Mouse (Mus musculus): Measurements from ENCODE around the gene Cxxc4. TPM values are rescaled to one million over a fixed set of nuclear protein-coding genes. Genes with fewer than 3 reads are reported as not detected.
"Not testable (repeated sequence)": the region's sequence is repeated elsewhere in the genome, so short reads cannot be mapped to it uniquely, and the experiment has no call there.

Gene Cxxc4
- total RNA-seq (2021), result 10 to 100 TPM; 18.5 to 24.1 TPM
- long read RNA-seq, experiment 1, full-length matches to known transcripts, result 1 of 6 reads
- long read RNA-seq, experiment 1, partial matches to known transcripts, result 3 of 6 reads
- long read RNA-seq, experiment 1, other reads (novel, unspliced or antisense), result 2 of 6 reads
- long read RNA-seq, experiment 2, full-length matches to known transcripts, result 1 of 7 reads
- long read RNA-seq, experiment 2, partial matches to known transcripts, result 4 of 7 reads
- long read RNA-seq, experiment 2, other reads (novel, unspliced or antisense), result 2 of 7 reads

- peak in 1 of 2 experiments; percentile 16 for DNase-seq (ENCODE audit: low spot score in 2 of 2)
Observed at GRCm38 (mm10) chr3:134236414-134237112, at the start of gene Cxxc4. TSS of gene Cxxc4 (plus strand) at chr3:134236484.

- DNase-seq (ENCODE audit: low spot score in 2 of 2), result no peak
Observed at GRCm38 (mm10) chr3:134188979-134189946, 47.0 kb upstream of the Cxxc4 start.

GRCm38 (mm10) chr3:134190046-134190445, 46.2 kb upstream of the Cxxc4 start:
- DNase-seq (ENCODE audit: low spot score in 2 of 2), result peak in 1 of 2 experiments; percentile 17

- no peak for DNase-seq (ENCODE audit: low spot score in 2 of 2)
Observed at GRCm38 (mm10) chr3:134199892-134200291, 36.4 kb upstream of the Cxxc4 start.

GRCm38 (mm10) chr3:134206624-134207023, 29.7 kb upstream of the Cxxc4 start:
- DNase-seq (ENCODE audit: low spot score in 2 of 2), result no peak

- no peak for DNase-seq (ENCODE audit: low spot score in 2 of 2)
Observed at GRCm38 (mm10) chr3:134210950-134211349, 25.3 kb upstream of the Cxxc4 start.

GRCm38 (mm10) chr3:134219881-134220280, 16.4 kb upstream of the Cxxc4 start:
- not testable (repeated sequence) for DNase-seq (ENCODE audit: low spot score in 2 of 2)

- DNase-seq (ENCODE audit: low spot score in 2 of 2), result no peak
Observed at GRCm38 (mm10) chr3:134221002-134221401, 15.3 kb upstream of the Cxxc4 start.

GRCm38 (mm10) chr3:134222593-134222992, 13.7 kb upstream of the Cxxc4 start:
- no peak for DNase-seq (ENCODE audit: low spot score in 2 of 2)

GRCm38 (mm10) chr3:134223956-134224355, 12.3 kb upstream of the Cxxc4 start:
- no peak for DNase-seq (ENCODE audit: low spot score in 2 of 2)

- no peak for DNase-seq (ENCODE audit: low spot score in 2 of 2)
Observed at GRCm38 (mm10) chr3:134225928-134226327, 10.4 kb upstream of the Cxxc4 start.

GRCm38 (mm10) chr3:134232753-134233152, 3.5 kb upstream of the Cxxc4 start:
- DNase-seq (ENCODE audit: low spot score in 2 of 2), result no peak

- peak; percentile 54 to 69 for DNase-seq (ENCODE audit: low spot score in 2 of 2)
Observed at GRCm38 (mm10) chr3:134235491-134236413, 532 bp upstream of the Cxxc4 start.

GRCm38 (mm10) chr3:134237113-134237805, 975 bp downstream of the Cxxc4 start:
- no peak for DNase-seq (ENCODE audit: low spot score in 2 of 2)

GRCm38 (mm10) chr3:134238621-134239310, 2.5 kb downstream of the Cxxc4 start:
- DNase-seq (ENCODE audit: low spot score in 2 of 2), result peak in 1 of 2 experiments; percentile 18

GRCm38 (mm10) chr3:134239321-134239970, 3.2 kb downstream of the Cxxc4 start:
- peak; percentile 62 to 72 for DNase-seq (ENCODE audit: low spot score in 2 of 2)

GRCm38 (mm10) chr3:134239971-134240717, 3.9 kb downstream of the Cxxc4 start:
- DNase-seq (ENCODE audit: low spot score in 2 of 2), result peak; percentile 71 to 77

- no peak for DNase-seq (ENCODE audit: low spot score in 2 of 2)
Observed at GRCm38 (mm10) chr3:134240718-134241025, 4.4 kb downstream of the Cxxc4 start.
